Mouse (Mus musculus) embryonic facial prominence, embryonic 11.5 days (tissue): ENCODE data around the gene Ccr7. TPM values are rescaled to one million over a fixed set of nuclear protein-coding genes. Genes with fewer than 3 reads are reported as not detected.

Experiments
- ATAC-seq: fragments of 200-750 bp; cut with Nextera tagmentation; replicated peaks from 2 replicates; pipeline ENCODE4 v1.8.0; 2017; ENCODE audit warnings: low read depth; ENCODE audit not compliant: insufficient number of reproducible peaks, low FRiP score, low TSS enrichment
- DNase-seq: peaks from one replicate; pipeline ENCODE4 v3.0.0-alpha.2; 2015; ENCODE audit warnings: low spot score
- H3K27ac ChIP-seq: fragments of 300-500 bp; sonication (generic); replicated peaks from 2 replicates; pipeline ENCODE4 v1.5.1; 2014; ENCODE audit warnings: mild to moderate bottlenecking, low read depth, low read length, control low read depth
- H3K27me3 ChIP-seq: fragments of 300-500 bp; sonication (generic); 2 replicates; pipeline ENCODE4 v1.6.1; 2014; ENCODE audit warnings: mild to moderate bottlenecking, low read length, moderate library complexity, mixed read lengths; ENCODE audit not compliant: control insufficient read depth, insufficient read depth
- H3K36me3 ChIP-seq: fragments of 300-500 bp; sonication (generic); replicated peaks from 2 replicates; pipeline ENCODE4 v1.6.1; 2014; ENCODE audit warnings: low read depth, mild to moderate bottlenecking, low read length, moderate library complexity, mixed read lengths; ENCODE audit not compliant: control insufficient read depth, insufficient read depth
- H3K4me1 ChIP-seq: fragments of 300-500 bp; sonication (generic); 2 replicates; pipeline ENCODE4 v1.6.1; 2014; ENCODE audit warnings: low read length, mixed read lengths; ENCODE audit not compliant: control insufficient read depth, insufficient read depth
- H3K4me2 ChIP-seq: fragments of 300-500 bp; sonication (generic); 2 replicates; pipeline ENCODE4 v1.6.1; 2014; ENCODE audit warnings: low read depth, mild to moderate bottlenecking, control low read depth, low read length, moderate library complexity
- H3K4me3 ChIP-seq: fragments of 300-500 bp; sonication (generic); 2 replicates; pipeline ENCODE4 v1.5.1; 2014; ENCODE audit warnings: low read depth, low read length, control low read depth
- H3K9ac ChIP-seq: fragments of 300-500 bp; sonication (generic); replicated peaks from 2 replicates; pipeline ENCODE4 v1.6.1; 2014; ENCODE audit warnings: mild to moderate bottlenecking, control low read depth, low read length
- H3K9me3 ChIP-seq: fragments of 300-500 bp; sonication (generic); replicated peaks from 2 replicates; pipeline ENCODE4 v1.6.1; 2016; ENCODE audit warnings: mild to moderate bottlenecking, low read length, inconsistent platforms, mixed read lengths; ENCODE audit not compliant: control insufficient read depth
- WGBS: fragments of 180-500 bp; shearing (Covaris S2); extraction: QIAGEN DNeasy Blood & Tissue Kit; methylation state at CpG from one replicate; pipeline ENCODE4 v1.1.7; 2014; 5-methylcytosine and 5-hydroxymethylcytosine counted together
- polyA plus RNA-seq: library from polyadenylated mRNA; unstranded; fragments of >200 nt; fragmentation: Nextera tagmentation; extraction: Ambion mirVana; gene quantifications from 2 replicates; pipeline ENCODE4 v1.2.1, GENCODE M21; 2014

The Ccr7 gene
- polyA plus RNA-seq, 1 experiment from 2014 or later = 0.60 TPM

DNA sequence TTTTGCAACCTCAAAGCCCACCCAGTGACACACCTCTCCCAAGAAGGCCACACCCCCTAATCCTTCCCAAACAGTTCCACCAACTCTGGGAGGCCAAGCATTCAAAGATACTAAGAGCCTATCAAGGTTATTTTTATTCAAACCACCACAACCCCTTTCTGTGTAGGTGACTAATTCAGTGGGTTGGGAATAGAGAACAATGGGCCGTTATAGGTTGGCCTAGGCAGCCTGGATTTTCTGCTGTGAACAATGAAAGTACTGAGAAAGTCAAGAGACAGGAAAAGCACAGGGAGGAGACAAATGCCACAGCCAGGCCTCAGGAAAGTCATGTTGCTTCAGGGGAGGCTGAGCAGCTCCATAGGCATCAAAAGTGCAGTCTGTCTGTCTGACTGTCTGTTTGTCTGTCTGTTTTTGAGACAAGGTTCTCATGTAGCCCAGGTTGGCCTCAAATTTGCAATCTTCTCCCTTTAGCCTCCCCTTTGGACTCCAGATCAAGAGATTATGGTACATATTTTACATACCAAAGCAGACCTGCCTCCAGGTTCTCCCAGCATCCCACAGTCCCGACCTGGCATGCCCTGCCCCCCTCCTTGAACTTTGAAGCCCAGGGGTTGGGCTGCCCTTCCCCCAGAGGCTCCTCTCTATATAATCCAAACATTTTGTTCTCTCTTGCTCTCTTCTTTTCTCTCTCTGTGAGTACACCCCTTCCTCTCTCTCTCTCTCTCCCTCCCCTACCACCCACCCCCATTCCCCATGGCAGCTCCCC, 59.8 kb downstream of the Ccr7 start:
- WGBS = 34% methylated on average over 2 of the region's 2 CpGs
- Histone ChIP-seq H3K36me3 (no peaks in the 10 kb centered on the region), H3K9ac (no peak overlapping the region), H3K27ac (no peak overlapping the region), H3K9me3 (no peaks in the 10 kb centered on the region), H3K27me3 (no peaks in the 10 kb centered on the region), H3K4me3 (no peak overlapping the region), H3K4me2 (no peak overlapping the region), H3K4me1 (no peaks in the 10 kb centered on the region)
- DNase-seq = no peak
- no peak for ATAC-seq

Other genes starting within 250 kb of the Ccr7 start
- 55.4 and 57.1 TPM in 2 replicates for gene Cdc6, start 247.3 kb downstream of the Ccr7 start, polyA plus RNA-seq
- 32.7 and 40.2 TPM in 2 replicates for gene Rara, start 227.3 kb downstream of the Ccr7 start, polyA plus RNA-seq
- gene Gjd3, start 172.1 kb downstream of the Ccr7 start, polyA plus RNA-seq = 0.25 and 0.43 TPM in 2 replicates
- 397 and 439 TPM in 2 replicates for gene Top2a, start 130.9 kb downstream of the Ccr7 start, polyA plus RNA-seq
- gene Igfbp4, start 113.8 kb downstream of the Ccr7 start, polyA plus RNA-seq = 477 and 548 TPM in 2 replicates
- gene Tns4, start 65.8 kb downstream of the Ccr7 start, polyA plus RNA-seq = 0.22 and 0.86 TPM in 2 replicates
- 223 and 226 TPM in 2 replicates for gene Smarce1, start 75.9 kb upstream of the Ccr7 start, polyA plus RNA-seq
- 0.18 and 0.49 TPM in 2 replicates for gene Krt222, start 89.0 kb upstream of the Ccr7 start, polyA plus RNA-seq
- 0.11 and 0.22 TPM in 2 replicates for gene Krt24, start 130.2 kb upstream of the Ccr7 start, polyA plus RNA-seq
- not detected in 2 replicates for gene Krt25, start 167.9 kb upstream of the Ccr7 start, polyA plus RNA-seq
- gene Krt26, start 182.9 kb upstream of the Ccr7 start, polyA plus RNA-seq = 0.08 and 0.14 TPM in 2 replicates
- gene Krt27, start 196.0 kb upstream of the Ccr7 start, polyA plus RNA-seq = 0.13 TPM in 1 of 2 replicates, not detected in the other
- gene Krt28, start 219.8 kb upstream of the Ccr7 start, polyA plus RNA-seq = 0.34 TPM in 1 of 2 replicates, not detected in the other
- gene Krt10, start 234.3 kb upstream of the Ccr7 start, polyA plus RNA-seq = 26.7 and 30.1 TPM in 2 replicates